Mouse (Mus musculus) liver, embryonic 13.5 days (tissue): Measurements from ENCODE around the gene Jkamp. TPM values are rescaled to one million over a fixed set of nuclear protein-coding genes. Genes with fewer than 3 reads are reported as not detected.

Experiments used
- microRNA-seq: library from miRNA; unstranded; fragments of <30 nt; microRNA quantifications from one replicate; pipeline ENCODE4, GENCODE M21; 2016
- polyA plus RNA-seq: library from polyadenylated mRNA; unstranded; fragments of >200 nt; fragmentation: Nextera tagmentation; extraction: Ambion mirVana; gene quantifications from 2 replicates; pipeline ENCODE4 v1.2.1, GENCODE M21; 2015

The Jkamp gene
- polyA plus RNA-seq, 1 experiment from 2014 or later: 22.5 TPM

Small RNA genes within 50 kb of the gene (microRNA-seq; reads per million reads assigned to microRNA genes)
- not detected for gene Gm24466

Other genes with a start within 250 kb of the Jkamp start
- 0.09 and 0.19 TPM in 2 replicates for gene Gpr135, start 14.5 kb upstream of the Jkamp start, polyA plus RNA-seq
- gene L3hypdh, start 150 bp upstream of the Jkamp start, polyA plus RNA-seq: 5.6 and 7.1 TPM in 2 replicates
- not detected in 2 replicates for gene Ccdc175, start 99.4 kb downstream of the Jkamp start, polyA plus RNA-seq